Mouse (Mus musculus) gastrocnemius, postnatal 14 days (tissue): ENCODE measurements around the gene Igfbp6. TPM values are rescaled to one million over a fixed set of nuclear protein-coding genes. Genes with fewer than 3 reads are reported as not detected.

Experiments
- DNase-seq: peaks from one replicate; pipeline ENCODE4 v3.0.0; 2021; ENCODE audit warnings: mixed read lengths
- intact Hi-C: fragments of 180-260 bp; cut with DNase I; formaldehyde crosslinking; loops from one replicate; pipeline ENCODE4 v1.15.1; 2025; ENCODE audit warnings: low total_unique reads
- long read RNA-seq, 2 experiments: library from polyadenylated mRNA; stranded (forward); transcript quantifications; one replicate each; pipeline ENCODE4 v2.0.0; 2021
- total RNA-seq, 2 experiments: library from RNA; stranded (reverse); gene quantifications; 2 replicates each; pipeline ENCODE4 v1.2.3; 2021

Gene Igfbp6
- 10 to 100 TPM; 65.6 to 80.6 TPM for total RNA-seq
- long read RNA-seq, experiment 1, transcript Igfbp6-201 (4 exons, 1,112 nt), result major isoform, 48 of 59 reads
- long read RNA-seq, experiment 1, partial matches to known transcripts, result 11 of 59 reads
- long read RNA-seq, experiment 1, other reads (novel, unspliced or antisense), result 0 of 59 reads
- long read RNA-seq, experiment 2, transcript Igfbp6-201 (4 exons, 1,112 nt), result major isoform, 59 of 68 reads
- long read RNA-seq, experiment 2, partial matches to known transcripts, result 9 of 68 reads
- long read RNA-seq, experiment 2, other reads (novel, unspliced or antisense), result 0 of 68 reads

GRCm38 (mm10) chr15:102144274-102144711 lies at the start of gene Igfbp6:
Gene Igfbp6, plus strand, starts transcription at chr15:102144362.
- intact Hi-C loops, result no loop called here
- peak; percentile 50 for DNase-seq

- DNase-seq, result no peak
- intact Hi-C loops, result no loop called here
These were observed 49.2 kb upstream of the Igfbp6 start for GRCm38 (mm10) chr15:102094988-102095387.

DNA sequence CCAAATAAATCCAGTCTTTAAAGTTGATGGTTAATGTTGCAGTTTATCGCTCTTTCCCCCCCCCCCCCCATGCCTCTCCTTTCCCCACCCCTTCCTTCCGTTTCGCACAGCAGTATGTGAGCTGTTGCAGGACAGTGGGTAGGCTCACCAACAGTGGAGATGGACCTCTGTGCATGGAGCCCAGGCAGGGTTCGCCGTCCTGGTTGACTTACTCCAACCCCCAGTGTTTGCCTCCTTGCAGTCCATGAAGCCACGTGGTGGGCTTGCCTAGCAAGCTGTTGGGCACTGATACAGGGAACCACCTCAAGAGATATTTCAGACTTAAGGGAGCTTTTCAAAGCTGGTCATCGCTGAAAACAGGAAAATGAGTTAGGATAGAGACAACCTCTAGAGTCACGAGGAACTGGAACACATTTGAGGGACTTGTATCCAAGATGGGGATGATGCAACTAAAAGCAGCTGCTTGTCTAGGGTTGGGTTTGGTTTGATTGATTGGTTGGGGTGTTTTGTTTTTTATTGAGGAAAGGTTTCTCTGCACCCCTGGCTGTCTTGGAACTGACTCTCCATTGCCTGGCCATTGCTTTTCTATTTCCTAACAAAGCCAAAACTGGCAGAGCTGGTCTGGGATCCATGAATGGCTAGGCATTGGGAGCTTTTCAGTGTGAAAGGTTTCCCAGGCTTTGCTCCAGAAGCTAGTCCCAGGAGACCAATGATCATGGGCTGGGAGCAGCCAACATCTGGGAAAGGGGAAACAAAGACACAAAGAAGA lies 46.8 kb upstream of the Igfbp6 start:
- no peak for DNase-seq
- intact Hi-C loops, result no loop called here

DNA sequence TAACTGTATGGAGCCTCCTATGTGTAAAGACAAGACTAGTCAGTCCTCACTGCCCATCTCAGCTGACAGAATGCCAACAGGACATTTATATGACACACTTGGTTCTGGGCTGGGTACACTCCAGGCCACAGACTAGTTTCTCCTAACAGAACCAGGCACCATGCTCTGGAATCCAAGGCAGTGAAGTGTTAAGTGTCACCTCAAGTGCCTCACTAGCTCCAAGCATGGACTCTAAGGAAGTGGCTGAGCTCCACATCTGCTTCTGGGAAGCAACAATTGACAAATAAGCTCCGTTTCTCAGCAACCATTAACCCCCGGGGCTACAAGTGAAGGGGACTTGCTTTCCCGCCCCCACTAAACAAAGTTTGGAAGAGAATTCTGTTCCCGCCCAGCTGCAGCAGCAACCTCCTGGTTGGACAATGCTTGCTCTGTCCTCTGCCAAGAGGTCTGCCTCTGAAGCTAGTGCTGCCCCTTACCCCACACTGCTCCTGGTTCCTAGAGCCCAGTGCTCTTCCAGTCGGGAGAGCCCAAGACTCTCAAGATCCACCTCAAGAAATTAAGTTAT lies 46.1 kb upstream of the Igfbp6 start:
- no peak for DNase-seq
- intact Hi-C loops, result no loop called here

GRCm38 (mm10) chr15:102099260-102099659 lies 44.9 kb upstream of the Igfbp6 start:
- intact Hi-C loops, result no loop called here
- DNase-seq, result no peak

GRCm38 (mm10) chr15:102099771-102100160 lies 44.4 kb upstream of the Igfbp6 start:
- intact Hi-C loops, result no loop called here
- no peak for DNase-seq

GRCm38 (mm10) chr15:102100161-102100981 lies 43.8 kb upstream of the Igfbp6 start, which contains the start of gene Tns2:
Gene Tns2, plus strand, starts transcription at chr15:102100413.
- intact Hi-C loops, result no loop called here
- DNase-seq, result peak; percentile 90

GRCm38 (mm10) chr15:102100996-102101671 lies 43.0 kb upstream of the Igfbp6 start:
- no peak for DNase-seq
- intact Hi-C loops, result no loop called here

DNA sequence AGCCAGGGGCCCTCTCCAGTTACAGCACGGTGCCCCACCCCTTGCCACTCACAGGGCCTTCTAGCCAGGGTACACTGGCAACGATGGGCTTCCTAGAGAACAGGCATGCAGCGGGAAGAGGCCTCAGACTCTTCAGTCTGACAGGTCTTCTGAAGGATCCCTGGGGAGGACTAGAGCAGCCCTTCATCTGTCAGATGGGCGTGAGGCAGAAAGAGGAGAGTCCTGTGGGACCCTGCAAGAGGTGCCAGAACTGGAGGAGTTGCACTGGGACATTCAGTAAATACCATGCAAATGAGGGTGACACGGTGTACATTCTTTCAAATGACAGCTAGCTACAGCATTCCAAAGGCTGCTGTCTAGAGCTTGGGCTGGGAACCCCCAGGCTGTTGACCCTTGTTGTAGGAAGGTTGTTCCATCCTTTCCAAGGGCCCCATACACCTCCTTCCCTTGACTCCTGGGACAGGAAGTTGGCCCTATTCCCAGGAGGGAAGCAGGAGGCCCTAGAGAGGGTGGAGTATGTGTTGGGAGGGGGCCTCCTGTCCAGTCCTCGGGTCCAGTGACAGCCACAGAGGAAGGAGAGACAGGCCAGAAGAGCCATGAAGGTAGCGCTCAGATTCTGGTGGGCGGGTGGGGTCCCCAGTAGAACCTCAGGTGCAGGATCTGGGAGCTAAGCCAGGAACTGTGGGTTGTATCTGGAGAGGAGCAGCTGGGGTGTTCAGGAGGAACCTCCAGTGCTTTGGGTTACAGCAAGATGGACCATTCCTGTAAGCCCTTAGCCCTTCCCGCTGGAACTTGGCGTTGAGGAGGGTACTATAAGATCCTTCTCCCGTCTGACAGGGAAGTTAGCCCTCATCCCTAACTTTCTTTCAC lies 42.3 kb upstream of the Igfbp6 start:
- DNase-seq, result no peak

DNA sequence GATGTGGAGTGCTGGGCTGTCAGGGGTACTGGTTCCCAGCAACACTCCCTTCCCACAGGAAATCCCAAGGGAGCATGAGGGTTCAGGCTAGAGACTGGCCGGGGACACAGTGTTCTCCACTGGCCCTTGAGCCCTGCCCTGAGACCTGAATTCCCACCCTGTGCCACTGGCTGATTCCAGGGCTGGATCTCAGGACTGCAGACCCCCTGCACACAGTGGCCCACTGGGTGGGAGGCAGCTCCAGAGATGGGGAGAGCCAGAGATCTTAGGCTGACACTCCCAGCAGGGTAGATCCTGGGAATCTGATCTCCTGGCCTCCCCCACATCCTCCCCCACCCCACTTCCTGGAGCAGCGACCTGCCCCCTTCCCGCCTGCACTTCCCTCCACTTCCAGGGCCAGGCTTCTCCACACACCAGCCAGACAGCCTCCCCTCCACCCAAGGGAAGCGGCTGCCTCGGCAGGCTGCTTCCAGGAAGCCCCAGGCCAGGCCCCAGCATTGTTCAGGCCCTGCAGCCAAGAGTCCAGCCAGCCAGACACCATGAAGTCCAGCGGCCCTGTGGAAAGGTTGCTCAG lies 41.5 kb upstream of the Igfbp6 start:
- DNase-seq, result peak; percentile 78
- intact Hi-C loops, result no loop called here

More for the DNA sequence above, 42.3 kb upstream of the Igfbp6 start:
- intact Hi-C loops, result no loop called here

- no peak for DNase-seq
- intact Hi-C loops, result no loop called here
These were observed 40.7 kb upstream of the Igfbp6 start for GRCm38 (mm10) chr15:102103371-102103946.

DNA sequence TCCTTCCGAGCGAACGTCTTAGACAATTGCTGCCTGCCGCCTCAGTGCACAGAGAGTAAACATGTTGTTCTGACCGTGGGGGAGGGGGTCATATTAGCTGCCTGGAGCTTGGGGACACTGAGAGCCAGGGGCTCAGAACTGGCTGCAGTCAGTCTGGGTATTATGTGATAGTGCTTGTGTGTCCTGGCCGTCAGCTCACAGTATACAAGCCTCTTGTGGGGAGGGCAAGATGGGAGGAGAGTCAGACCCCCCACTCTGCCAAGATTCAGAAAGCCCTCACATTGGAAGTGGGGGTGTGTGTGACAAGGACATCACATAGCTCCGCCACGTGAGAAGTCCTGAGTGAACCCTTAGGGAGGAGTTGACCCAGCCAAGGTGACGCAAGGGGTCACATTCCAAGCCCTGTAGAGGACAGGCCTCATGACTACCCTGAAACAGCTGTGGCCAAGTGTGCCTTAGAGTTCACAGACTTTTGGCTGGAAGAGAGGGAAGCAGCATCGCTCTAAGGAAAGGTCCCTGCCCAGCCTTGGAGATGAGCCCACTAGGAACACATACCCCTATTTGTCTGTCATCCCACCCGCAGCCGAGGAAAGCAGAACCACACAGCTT lies 40.1 kb upstream of the Igfbp6 start:
- intact Hi-C loops, result no loop called here
- peak; percentile 85 for DNase-seq

- intact Hi-C loops, result no loop called here
- DNase-seq, result peak; percentile 86
These were observed 38.8 kb upstream of the Igfbp6 start for GRCm38 (mm10) chr15:102105360-102105759.

DNA sequence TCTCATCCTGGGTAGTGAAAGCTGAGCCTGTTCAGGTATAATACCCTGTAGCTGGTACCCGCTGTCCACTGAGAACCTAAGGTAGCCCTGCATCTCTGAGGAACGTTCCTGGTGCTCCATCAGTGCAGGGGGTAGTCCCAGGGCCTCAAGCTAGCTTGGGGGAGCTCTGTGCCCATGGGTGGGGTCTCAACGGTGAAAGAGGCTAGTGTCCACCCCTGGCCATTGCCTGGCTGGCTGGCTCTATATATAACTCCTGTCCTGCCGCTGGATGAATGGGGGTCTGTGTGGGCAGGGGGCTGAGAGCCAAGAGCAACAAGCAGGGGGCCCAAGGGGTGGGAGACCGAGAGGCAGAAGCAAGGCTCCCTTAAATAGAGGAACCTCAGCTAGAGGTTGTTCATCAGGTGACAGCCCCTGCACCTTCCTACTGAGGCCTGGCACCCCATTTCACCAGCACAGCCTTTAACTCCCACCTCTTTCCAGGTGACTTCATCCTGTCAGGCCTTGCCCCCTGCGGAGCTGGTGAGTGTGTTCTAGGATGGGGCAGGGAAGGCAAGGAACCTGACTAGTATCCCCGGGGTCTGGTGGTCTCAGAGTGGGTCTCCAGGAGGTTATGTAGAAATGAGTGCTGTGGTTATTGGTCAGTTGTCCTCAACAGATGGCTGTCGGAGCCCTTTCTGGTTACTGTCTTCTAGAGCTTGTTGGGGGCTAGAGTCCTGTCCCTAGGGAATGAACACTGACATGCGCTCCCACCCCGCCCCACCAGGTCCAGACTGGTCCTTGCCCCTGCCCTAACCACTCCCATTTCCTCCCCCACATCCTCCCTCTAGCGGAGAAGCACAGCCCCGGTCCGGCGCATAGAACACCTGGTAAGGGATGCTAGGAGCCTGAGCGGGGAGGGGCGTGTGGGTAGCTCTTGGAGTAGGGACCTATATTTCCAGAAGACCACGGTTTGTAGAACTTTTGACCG lies 38.1 kb upstream of the Igfbp6 start:
- DNase-seq, result no peak
- intact Hi-C loops, result no loop called here

GRCm38 (mm10) chr15:102106754-102107456 lies 37.3 kb upstream of the Igfbp6 start:
- no peak for DNase-seq
- intact Hi-C loops, result no loop called here
